Mouse (Mus musculus): ENCODE results near the gene Lce1c.

DNA sequence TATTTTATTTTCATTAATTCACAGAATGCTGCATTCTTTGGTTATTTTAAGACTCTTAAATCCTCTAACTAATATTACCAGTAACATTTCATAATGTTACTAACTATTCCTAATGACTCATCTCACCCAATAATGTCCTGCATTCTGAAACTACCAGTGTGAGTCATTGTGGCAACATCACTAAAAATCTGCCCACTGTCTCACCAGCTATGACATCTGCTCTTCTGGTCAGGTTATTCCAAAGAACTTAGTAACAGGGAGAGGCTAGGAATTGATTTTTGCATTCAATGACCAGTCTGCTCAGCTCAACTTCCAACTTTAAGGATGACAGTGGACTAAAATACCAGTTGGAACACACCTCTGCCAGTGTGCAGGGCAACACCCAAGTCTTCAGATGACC lies 12.6 kb downstream of the Lce1c start:
- TF ChIP-seq HCFC1 (IDR thresholded peaks at IDR 0.05; ENCODE audit: borderline replicate concordance, insufficient read depth, low read length): no peak
- no peak for TF ChIP-seq MAFK (IDR thresholded peaks at IDR 0.05; ENCODE audit: insufficient read depth, low read depth, low read length)
